Mouse (Mus musculus) kidney, adult 2 months (tissue): ENCODE results near the gene Apobec1. TPM values are rescaled to one million over a fixed set of nuclear protein-coding genes. Genes with fewer than 3 reads are reported as not detected.
"Not testable (repeated sequence)": the region's sequence is repeated elsewhere in the genome, so short reads cannot be mapped to it uniquely, and the experiment has no call there.

Source experiments
- DNase-seq: peaks from one replicate; pipeline ENCODE4 v3.0.0; 2021
- H3K27ac ChIP-seq: fragments of 200-500 bp; 2 replicates; pipeline ENCODE4 v1.5.1; 2012; ENCODE audit warnings: low read depth, low read length, control low read depth, inconsistent platforms; ENCODE audit not compliant: insufficient read depth
- H3K27me3 ChIP-seq: fragments of 200-500 bp; replicated peaks from 2 replicates; pipeline ENCODE4 v1.6.1; 2012; ENCODE audit warnings: mild to moderate bottlenecking, moderate library complexity, low read length, inconsistent platforms; ENCODE audit not compliant: control insufficient read depth, insufficient read depth
- H3K36me3 ChIP-seq: fragments of 200-500 bp; 2 replicates; pipeline ENCODE4 v1.6.1; 2012; ENCODE audit warnings: mild to moderate bottlenecking, moderate library complexity, low read length, inconsistent platforms; ENCODE audit not compliant: control insufficient read depth, insufficient read depth
- H3K4me1 ChIP-seq: fragments of 200-500 bp; 2 replicates; pipeline ENCODE4 v1.6.1; 2011; ENCODE audit warnings: low read length; ENCODE audit not compliant: control insufficient read depth, insufficient read depth
- H3K4me3 ChIP-seq: fragments of 200-500 bp; 2 replicates; pipeline ENCODE4 v1.5.1; 2011; ENCODE audit warnings: mild to moderate bottlenecking, low read depth, low read length, control low read depth; ENCODE audit not compliant: insufficient read depth
- CTCF ChIP-seq: fragments of 200-500 bp; conservative IDR thresholded peaks from 2 replicates; pipeline ENCODE4 v1.5.1; 2011; ENCODE audit warnings: low read depth, mild to moderate bottlenecking, control low read depth, low read length, moderate library complexity, mixed read lengths; ENCODE audit not compliant: insufficient read depth, insufficient read length
- POLR2A ChIP-seq: fragments of 200-500 bp; IDR thresholded peaks from one replicate; pipeline ENCODE4 v1.6.1; 2011; ENCODE audit warnings: low read depth, low read length, control low read depth
- WGBS: fragments of 180-500 bp; shearing (Covaris S2); methylation state at CpG from one replicate; pipeline ENCODE4 v1.1.7; 2018; 5-methylcytosine and 5-hydroxymethylcytosine counted together
- polyA plus RNA-seq: library from polyadenylated mRNA; depleted of rRNA; stranded (reverse); fragments of >200 nt; gene quantifications from 2 replicates; pipeline ENCODE4 v1.2.3, GENCODE M21; 2012; rRNA removed

Gene Apobec1
- polyA plus RNA-seq: 11.3 and 15.2 TPM in 2 replicates

DNA sequence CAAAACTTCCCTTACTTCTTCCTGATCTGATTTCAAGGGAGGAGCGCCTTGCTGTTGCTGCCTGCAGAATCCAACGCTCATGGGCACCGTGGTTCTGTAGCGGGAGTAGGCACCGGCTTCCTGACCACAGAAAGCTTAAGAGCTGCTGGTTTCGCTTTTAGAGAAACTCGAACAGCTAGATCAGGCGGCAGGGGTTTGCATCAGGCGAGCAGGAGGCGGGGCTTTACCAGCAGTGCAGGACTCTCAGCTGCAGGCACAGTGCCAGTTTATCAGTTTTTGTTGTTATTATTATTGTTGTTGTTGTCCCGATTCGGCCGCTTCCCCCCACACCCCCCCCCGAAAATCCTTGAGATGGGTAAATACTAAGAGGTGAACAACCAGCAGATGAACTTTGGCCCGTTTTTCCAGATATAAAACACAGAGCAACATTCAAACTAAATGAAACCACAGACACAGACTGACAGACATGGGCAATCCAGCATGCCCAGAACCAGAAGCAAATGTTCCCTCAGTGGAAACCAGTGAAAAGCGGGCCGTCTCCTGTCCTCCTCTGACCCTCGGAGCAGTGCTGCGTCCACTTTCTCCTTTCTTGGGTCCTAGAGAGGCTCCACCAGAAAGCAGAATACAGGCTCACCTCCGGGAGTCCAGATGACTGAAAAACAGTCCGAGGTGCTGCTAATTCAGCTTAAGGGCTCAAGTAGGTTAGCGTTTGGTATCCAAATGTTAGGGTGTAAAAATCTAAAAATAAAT is at the start of gene Apobec1:
Apobec1 (minus strand) TSS at position 203 of the 750 bp plus-strand sequence.
- DNase-seq: peak; percentile 90
- TF ChIP-seq POLR2A (no peak), CTCF (no peak)
- Histone ChIP-seq H3K36me3 (no peaks in the 10 kb centered on the region), H3K27me3 (no peaks in the 10 kb centered on the region), H3K4me3 (peak within 1 kb of the TSS; percentile 56), H3K4me1 (peaks cover 4% of the 10 kb centered on the region; the same call in 1 of the 2 replicates), H3K27ac (peak within 1 kb of the TSS; percentile 68)
- WGBS: 2% methylated on average over 22 of the region's 22 CpGs

- no peak for TF ChIP-seq POLR2A
- TF ChIP-seq CTCF: no peak
- H3K4me1 ChIP-seq: no peaks in the 10 kb centered on the region
- H3K4me3 ChIP-seq: no peak overlapping the region
- H3K36me3 ChIP-seq: no peaks in the 10 kb centered on the region
- DNase-seq: no peak
- H3K27me3 ChIP-seq: no peaks in the 10 kb centered on the region; the same call in 1 of the 2 replicates
- 71% methylated on average over 5 of the region's 5 CpGs for WGBS
- H3K27ac ChIP-seq: no peak overlapping the region
Measured at GRCm38 (mm10) chr6:122650398-122650980, 48.2 kb upstream of the Apobec1 start.

- no peaks in the 10 kb centered on the region; the same call in 1 of the 2 replicates for H3K27me3 ChIP-seq
Measured at GRCm38 (mm10) chr6:122649903-122650302, 47.7 kb upstream of the Apobec1 start.

GRCm38 (mm10) chr6:122644196-122644595 is 42.0 kb upstream of the Apobec1 start:
- not testable (repeated sequence) for H3K27me3 ChIP-seq, H3K36me3 ChIP-seq, H3K4me1 ChIP-seq, H3K4me3 ChIP-seq, DNase-seq, H3K27ac ChIP-seq
- WGBS: 96% methylated on average over 21 of the region's 21 CpGs

More at GRCm38 (mm10) chr6:122649903-122650302, 47.7 kb upstream of the Apobec1 start:
- Histone ChIP-seq H3K36me3 (no peaks in the 10 kb centered on the region), H3K27ac (no peak overlapping the region), H3K4me3 (no peak overlapping the region), H3K4me1 (no peaks in the 10 kb centered on the region)
- TF ChIP-seq POLR2A (no peak), CTCF (no peak)
- DNase-seq: no peak
- WGBS: 78% methylated on average over 3 of the region's 3 CpGs

DNA sequence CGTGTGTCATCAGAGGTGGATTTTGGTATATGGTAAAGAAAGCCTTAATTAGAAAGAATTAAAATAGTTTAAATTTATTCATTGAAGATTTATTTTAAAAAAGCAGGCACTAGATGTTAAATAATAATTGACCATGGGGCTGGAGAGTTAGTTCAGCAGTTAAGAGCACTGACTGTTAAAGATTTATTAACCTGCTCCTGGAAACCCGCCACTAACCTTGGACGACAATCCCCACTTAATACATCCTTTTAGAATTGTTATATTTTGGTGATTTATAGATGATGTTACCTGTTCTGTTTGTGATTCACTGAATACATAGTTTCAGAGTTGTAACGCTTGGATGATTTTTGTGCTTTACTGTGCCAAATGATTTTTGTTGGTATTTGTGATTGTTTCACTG is 35.3 kb upstream of the Apobec1 start:
- H3K4me3 ChIP-seq, H3K4me1 ChIP-seq, H3K27me3 ChIP-seq, H3K36me3 ChIP-seq, H3K27ac ChIP-seq: not testable (repeated sequence)
- peak; percentile 79 for DNase-seq
- 42% methylated on average over 4 of the region's 4 CpGs for WGBS

- Histone ChIP-seq H3K4me3 (no peak overlapping the region), H3K27me3 (no peaks in the 10 kb centered on the region), H3K4me1 (no peaks in the 10 kb centered on the region), H3K36me3 (no peaks in the 10 kb centered on the region), H3K27ac (0 out of 2 replicates have a peak overlapping the region, but pooled peaks have one; percentile 6)
- 54% methylated on average over 3 of the region's 3 CpGs for WGBS
- peak; percentile 82 for DNase-seq
- TF ChIP-seq POLR2A: no peak
- peak; percentile 43 for TF ChIP-seq CTCF
Measured at GRCm38 (mm10) chr6:122636666-122637065, 34.4 kb upstream of the Apobec1 start.

DNA sequence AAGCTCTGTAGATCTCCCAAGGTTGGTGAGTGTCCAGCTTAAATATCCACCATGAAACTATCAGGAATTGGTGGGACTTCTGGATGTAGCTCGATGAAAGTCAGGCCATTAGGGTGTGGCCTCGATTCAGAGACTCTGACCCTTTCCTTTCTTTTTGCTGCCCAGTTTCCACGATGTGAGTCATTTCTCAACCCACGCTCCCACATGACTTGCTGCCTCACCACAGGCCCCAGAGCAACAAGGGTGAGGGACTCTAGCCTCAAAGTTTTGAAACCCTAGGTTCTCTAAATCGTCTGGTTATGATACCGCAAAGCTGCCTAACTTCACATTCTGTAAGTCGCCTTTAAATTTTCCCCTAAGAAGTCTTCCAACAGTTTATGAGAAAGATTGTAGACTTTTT is 33.1 kb upstream of the Apobec1 start:
- no peak overlapping the region for H3K27ac ChIP-seq
- TF ChIP-seq POLR2A: no peak
- TF ChIP-seq CTCF: no peak
- H3K27me3 ChIP-seq: no peaks in the 10 kb centered on the region
- 79% methylated on average over 7 of the region's 7 CpGs for WGBS
- H3K4me1 ChIP-seq: no peaks in the 10 kb centered on the region
- DNase-seq: peak; percentile 38
- no peaks in the 10 kb centered on the region for H3K36me3 ChIP-seq
- no peak overlapping the region for H3K4me3 ChIP-seq
